Mouse (Mus musculus) adrenal gland, adult 18-20 months (tissue): ENCODE data around the gene Dennd1c. TPM values are rescaled to one million over a fixed set of nuclear protein-coding genes. Genes with fewer than 3 reads are reported as not detected.
"Not testable (repeated sequence)": the region's sequence is repeated elsewhere in the genome, so short reads cannot be mapped to it uniquely, and the experiment has no call there.

Experiments used
- DNase-seq, 2 experiments: peaks; one replicate each; pipeline ENCODE4 v3.0.0; 2021 to 2022; ENCODE audit warnings: low spot score in 2 of 2
- total RNA-seq, 2 experiments: library from RNA; stranded (reverse); gene quantifications; 1 replicate in 1 of 2; 2 replicates in 1 of 2; pipeline ENCODE4 v1.2.3; 2021

Dennd1c gene
- total RNA-seq, 2 experiments from 2014 or later: 1.3 to 2.3 TPM

DNA sequence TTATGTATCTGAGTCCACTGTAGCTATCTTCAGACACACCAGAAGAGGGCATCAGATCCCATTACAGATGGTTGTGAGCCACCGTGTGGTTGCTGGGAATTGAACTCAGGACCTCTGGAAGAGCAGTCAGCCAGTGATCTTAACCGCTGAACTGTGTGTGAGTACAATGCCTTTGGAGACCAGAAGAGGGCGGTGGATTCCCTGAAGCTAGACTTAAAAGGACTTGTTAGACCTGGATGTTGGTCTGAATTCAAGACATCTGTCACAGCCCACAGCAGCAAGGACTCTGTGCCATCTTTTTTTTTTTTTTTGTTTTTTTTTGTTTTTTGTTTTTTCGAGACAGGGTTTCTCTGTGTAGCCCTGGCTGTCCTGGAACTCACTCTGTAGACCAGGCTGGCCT lies 26.6 kb downstream of the Dennd1c start:
- not testable (repeated sequence) for DNase-seq

DNA sequence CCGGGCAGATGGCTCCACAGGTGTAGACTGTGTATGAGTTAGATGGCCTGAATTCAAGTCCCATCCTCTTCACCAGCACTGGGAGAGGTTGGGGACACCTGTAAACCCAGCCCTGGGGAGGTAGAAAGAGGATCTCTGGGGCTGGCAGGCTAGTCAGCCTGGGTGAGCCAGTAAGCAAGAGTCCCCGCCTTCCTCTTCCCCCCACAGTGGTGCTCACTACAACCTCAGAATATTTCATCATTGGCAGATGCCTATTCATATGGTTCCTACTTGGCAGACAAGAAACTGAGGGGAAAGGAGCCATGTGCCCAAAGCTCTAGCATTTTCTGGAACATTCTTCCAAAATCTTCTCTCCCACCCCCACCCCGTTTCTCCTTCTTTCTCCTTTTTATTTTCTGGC lies 29.5 kb downstream of the Dennd1c start:
- DNase-seq: no peak

DNA sequence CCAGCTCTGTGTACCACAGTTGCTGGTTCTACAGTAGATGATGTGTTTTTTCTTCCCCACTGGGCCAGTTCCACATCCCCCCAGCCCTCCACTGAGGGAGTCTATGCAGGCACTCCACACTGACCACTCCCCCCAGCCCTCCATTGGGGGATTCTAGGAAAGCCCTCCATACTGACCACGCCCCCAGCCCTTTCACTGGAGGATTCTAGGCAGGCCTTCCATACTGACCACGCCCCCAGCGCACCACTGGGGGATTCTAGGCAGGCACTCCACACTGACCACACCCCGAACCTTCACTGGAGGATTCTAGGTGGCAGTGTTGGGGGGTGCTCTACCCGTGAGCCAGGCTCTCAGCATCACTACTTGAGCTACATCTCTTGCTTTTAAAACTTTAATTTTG lies 30.9 kb downstream of the Dennd1c start:
- no peak for DNase-seq

DNA sequence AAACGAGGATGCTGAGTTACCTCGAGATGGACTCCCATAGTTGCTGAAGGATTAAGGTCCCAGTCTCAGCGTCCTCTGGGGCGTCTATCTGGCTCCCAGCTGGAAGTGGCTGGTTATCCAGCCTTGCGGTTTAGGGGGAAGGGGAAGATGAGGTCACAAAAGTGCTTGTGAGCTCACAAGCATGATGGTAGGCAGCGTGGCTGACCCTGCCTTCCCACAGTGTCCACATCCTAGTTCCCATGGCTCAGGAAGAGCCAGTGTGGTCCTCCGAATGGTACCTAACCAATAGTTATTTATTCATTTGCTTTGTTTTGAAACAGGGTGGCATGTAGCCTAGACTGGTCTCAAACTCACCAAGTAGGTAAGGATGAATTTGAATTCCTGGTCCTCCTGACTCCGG lies 36.8 kb downstream of the Dennd1c start, which contains the start of gene Slc25a41:
Slc25a41 (minus strand) TSS at position 101 of the 400 bp plus-strand sequence.
- DNase-seq: no peak

DNA sequence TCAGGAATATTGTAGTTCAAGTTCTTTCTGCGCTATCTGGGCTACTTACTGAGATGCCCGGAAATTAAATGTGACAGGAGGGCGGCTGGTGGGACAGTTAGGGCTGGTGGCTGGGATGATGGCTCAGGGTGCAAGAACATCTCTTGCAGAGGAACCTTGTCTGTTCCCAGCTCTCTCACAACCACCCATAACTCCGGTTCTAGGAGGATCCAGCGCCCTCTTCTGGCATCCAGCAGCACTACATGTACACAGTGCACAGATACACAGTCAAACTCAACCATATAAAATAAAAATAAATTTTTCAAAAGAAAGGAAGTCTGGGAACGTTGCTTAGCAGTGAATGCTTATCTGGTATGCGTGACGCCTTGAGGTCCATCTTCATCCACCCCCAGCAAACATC lies 39.3 kb downstream of the Dennd1c start:
- DNase-seq: no peak

DNA sequence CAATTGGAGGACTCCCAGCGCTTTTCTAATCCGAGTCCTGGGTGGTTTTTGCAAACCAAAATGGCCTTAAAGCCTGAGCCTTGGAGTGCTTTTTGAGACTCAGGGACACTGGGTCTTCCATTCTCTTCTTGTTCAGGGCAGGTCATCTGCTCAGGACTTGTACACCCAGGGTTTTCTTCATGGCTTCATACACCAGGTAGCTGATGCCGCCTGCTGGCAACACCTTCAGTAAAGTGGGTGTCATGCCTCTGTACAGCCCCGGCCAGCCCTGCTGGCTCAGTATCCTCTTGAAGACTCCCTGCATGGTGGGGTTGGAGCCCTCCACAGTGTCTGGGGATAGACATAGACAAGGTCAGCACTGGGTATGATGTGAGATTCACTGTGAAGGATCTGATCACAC lies 45.5 kb downstream of the Dennd1c start:
- DNase-seq: no peak

DNA sequence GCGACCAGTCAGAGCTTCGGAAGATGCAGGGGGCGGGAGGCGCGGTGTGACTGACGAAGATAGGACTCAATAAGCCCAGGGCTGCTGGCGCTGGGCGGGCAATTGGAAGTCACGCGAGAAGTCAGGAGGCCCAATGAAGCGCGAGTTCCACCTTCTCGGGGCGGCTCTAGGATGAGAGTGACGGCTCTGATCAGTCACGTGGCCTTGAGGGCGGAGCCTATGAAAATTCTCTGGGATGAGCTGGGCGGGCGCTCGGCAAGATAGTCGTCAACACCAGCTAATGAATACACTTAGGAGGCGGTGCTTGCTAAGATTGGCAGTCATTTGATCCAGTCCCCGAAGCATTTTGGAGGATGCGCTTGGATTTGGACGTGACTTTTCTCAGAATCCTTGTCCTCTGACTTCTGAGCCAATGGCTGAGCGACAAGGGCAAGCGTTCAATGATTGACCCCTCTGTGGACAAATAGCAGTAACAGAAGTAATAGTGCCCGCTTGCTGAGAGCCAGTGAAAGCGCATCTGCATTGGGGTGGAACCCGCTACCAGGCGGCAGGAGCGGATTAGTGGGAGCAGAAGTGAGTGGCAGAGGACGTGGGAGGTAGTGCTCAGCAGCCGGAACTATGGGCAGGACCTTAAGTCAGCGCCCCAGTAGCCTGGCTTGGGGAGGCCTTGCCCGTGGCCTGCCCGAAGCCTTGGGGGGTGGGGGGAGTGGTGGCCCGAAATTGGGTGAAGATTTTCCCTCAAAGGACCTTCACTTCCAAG lies 46.5 kb downstream of the Dennd1c start:
- peak; percentile 91 to 94 for DNase-seq

DNA sequence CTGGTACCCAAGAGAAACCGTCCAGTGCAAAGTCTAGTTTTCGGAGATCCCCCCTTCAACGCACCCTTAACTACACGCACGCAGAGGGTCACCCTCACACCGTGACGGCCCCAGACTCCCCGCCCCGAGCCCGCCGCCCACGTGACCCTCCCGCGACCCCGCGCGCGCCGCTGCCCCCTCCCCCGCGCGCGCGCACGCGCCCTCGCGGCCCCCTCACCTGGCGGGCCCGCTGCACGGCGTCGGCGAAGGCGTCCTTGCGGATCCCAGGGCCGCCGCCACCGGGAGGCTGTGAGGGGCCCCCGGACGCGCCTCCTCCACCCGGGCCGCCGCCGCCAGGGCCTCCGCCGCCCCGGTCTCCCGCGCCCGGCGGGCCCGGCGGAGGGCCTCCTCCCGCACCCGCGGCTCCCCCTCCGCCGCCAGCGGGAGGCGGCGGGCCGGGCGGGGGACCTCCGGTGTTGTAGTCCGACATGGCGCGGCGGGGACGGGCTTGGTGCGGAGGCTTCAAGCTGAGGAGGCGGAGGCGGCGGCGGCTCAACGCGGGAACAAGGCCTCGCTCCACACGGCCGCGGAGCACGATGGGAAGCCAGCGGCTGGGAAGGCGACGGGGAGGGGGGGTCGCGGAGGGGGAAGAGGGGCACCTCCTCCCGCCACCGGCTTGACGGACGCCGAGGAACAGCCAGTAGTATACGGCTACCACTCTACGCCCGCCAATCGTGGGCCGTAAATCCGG lies 47.2 kb downstream of the Dennd1c start, which contains the start of gene Khsrp:
Khsrp (minus strand) TSS at position 592 of the 730 bp plus-strand sequence.
- peak in 1 of 2 experiments; percentile 60 for DNase-seq

DNA sequence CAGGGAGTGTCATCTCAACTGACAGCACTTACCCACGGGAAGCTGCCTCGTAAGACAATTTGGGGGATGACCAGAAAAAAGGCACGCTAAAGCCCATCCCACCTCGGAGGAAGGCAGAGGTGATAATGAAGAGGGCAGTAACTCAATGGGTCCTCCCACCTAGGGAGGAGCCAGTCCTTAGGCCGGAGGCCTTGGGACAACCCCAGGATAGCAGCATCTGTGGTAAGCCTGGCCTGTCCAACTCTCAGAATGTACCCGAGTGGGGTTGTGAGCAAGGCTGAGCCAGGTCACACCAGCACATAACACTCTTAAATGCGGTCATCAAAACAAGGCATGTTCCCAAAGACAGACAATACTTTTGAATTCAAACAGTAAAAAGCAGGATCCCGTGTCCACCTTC lies 48.6 kb downstream of the Dennd1c start:
- no peak for DNase-seq

DNA sequence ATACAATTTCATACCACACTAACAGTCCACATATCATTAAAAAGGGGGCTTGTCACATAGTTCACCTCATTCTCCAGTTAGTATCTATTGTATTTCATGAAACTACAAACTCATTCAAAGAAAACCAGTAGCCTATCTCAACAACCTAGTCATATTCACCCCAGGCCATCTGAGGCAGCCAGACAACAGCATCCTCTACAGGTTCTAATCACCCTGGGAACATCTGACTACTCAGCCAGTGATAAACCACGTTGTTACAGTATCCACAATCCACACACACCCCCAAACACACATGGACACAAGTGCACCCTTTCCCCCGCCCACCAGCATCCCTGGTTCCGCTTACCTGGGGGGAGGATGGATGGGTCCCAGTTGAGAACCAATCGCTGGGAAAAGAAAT lies 50.8 kb downstream of the Dennd1c start:
- no peak for DNase-seq

DNA sequence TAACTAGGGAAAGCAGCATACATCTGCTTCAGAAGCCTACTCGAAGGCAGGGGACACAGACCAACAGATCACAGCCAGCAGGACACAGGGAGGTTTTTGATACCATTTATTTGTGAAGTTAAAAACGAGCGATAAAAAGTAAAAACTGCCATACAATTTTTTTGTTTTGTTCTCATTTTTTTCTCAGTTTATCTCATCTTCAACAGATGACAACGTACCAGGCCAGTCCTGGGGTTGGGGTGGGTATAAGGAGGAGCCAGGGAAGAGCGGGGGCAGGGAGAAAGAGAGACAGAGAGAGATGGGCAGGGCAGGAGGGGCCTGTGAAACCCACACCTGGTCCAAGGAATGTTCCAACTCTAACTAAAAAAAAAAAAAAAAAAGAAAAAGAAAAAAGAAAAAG lies 57.4 kb downstream of the Dennd1c start:
- no peak for DNase-seq

DNA sequence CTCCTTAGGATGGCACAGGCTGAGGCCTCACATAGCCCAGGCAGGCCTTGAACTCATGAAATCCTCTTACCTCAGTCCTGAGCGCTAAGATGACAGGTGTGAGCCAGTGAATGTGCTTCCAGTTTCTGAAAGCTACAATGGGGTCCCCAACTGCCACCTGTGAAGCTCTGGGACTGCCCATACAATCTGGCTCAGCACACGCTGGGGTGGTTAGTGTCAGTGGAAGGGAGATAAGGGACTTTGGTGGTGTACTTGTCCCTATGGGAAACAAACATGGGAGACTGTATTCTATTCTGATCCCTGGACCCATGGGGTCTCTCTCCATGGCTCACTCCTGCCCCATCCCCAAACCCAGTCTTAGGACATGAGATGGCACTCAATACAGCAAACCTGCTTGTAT lies 58.6 kb downstream of the Dennd1c start:
- no peak for DNase-seq

Other genes starting within 250 kb of the Dennd1c start
- 1 to 10 TPM; 3.8 to 5.6 TPM for gene Rfx2, start 247.5 kb downstream of the Dennd1c start, total RNA-seq
- under 1 TPM in 1 of 2 experiments, not detected in 1; 0.27 TPM for gene Acsbg2, start 204.1 kb downstream of the Dennd1c start, total RNA-seq
- 1 to 10 TPM in 1 of 2 experiments, under 1 TPM in 1; 0.83 to 2.9 TPM for gene 1700061G19Rik, start 203.0 kb downstream of the Dennd1c start, total RNA-seq
- 10 to 100 TPM; 31.1 to 32.4 TPM for gene Mllt1, start 143.1 kb downstream of the Dennd1c start, total RNA-seq
- under 1 TPM in 1 of 2 experiments, not detected in 1; 0.13 TPM for gene Acer1, start 96.4 kb downstream of the Dennd1c start, total RNA-seq
- 100 to 1,000 TPM; 111 to 124 TPM for gene Clpp, start 88.2 kb downstream of the Dennd1c start, total RNA-seq
- 10 to 100 TPM; 44.2 to 65.2 TPM for gene Alkbh7, start 81.2 kb downstream of the Dennd1c start, total RNA-seq
- 1 to 10 TPM in 1 of 2 experiments, not detected in 1; 1.3 TPM for gene Pspn, start 78.5 kb downstream of the Dennd1c start, total RNA-seq
- 10 to 100 TPM; 56.4 to 72.1 TPM for gene Gtf2f1, start 67.2 kb downstream of the Dennd1c start, total RNA-seq
- gene Gm17949, start 67.0 kb downstream of the Dennd1c start, total RNA-seq: under 1 TPM in 1 of 2 experiments, not detected in 1; 0.26 TPM
- gene Khsrp, start 47.0 kb downstream of the Dennd1c start, total RNA-seq: 10 to 100 TPM; 84.2 to 92.7 TPM
- not detected for gene Slc25a41, start 36.9 kb downstream of the Dennd1c start, total RNA-seq
- under 1 TPM; 0.36 to 0.67 TPM for gene Crb3, start 19.4 kb downstream of the Dennd1c start, total RNA-seq
- 100 to 1,000 TPM in 1 of 2 experiments, 10 to 100 TPM in 1; 73.2 to 108 TPM for gene Slc25a23, start 18.7 kb downstream of the Dennd1c start, total RNA-seq
- gene Tubb4a, start 9.3 kb upstream of the Dennd1c start, total RNA-seq: 1 to 10 TPM; 4.0 to 4.3 TPM
- under 1 TPM; 0.38 to 0.63 TPM for gene Tnfsf9, start 26.8 kb upstream of the Dennd1c start, total RNA-seq
- not detected for gene Cd70, start 71.3 kb upstream of the Dennd1c start, total RNA-seq
- gene Tnfsf14, start 115.7 kb upstream of the Dennd1c start, total RNA-seq: under 1 TPM in 1 of 2 experiments, not detected in 1; 0.36 TPM
- gene C3, start 149.6 kb upstream of the Dennd1c start, total RNA-seq: 100 to 1,000 TPM; 184 to 696 TPM
- gene Gpr108, start 169.9 kb upstream of the Dennd1c start, total RNA-seq: 10 to 100 TPM; 72.4 to 89.6 TPM
- gene Trip10, start 170.9 kb upstream of the Dennd1c start, total RNA-seq: 10 to 100 TPM; 53.4 to 61.0 TPM
- gene Vav1, start 200.6 kb upstream of the Dennd1c start, total RNA-seq: 1 to 10 TPM; 2.6 to 4.0 TPM